Mouse (Mus musculus): ENCODE data around the gene Grid2. TPM values are rescaled to one million over a fixed set of nuclear protein-coding genes. Genes with fewer than 3 reads are reported as not detected.

Gene Grid2
- total RNA-seq, 1 experiment from 2014 or later = not detected

DNA sequence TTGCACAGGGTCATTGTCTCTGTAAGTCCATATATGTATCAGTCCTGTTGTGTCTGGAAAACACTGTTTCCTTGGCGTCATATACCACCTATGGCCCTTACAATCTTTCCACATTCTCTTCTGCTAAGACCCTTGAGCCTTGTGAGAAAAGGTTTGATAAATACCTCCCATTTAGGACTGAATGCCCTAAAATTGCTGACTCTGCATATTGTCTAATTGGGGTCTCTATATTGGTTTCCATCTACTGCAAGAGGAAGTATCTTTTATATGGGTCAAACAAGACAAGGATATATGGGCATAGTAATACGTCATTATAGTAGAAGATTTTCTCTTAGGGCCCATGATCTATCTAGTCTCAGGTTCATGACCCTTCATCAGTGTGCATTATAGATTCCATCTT is 1008.5 kb downstream of the Grid2 start:
- ATAC-seq (ENCODE audit: extremely low read depth, insufficient number of reproducible peaks, low FRiP score, poor library complexity, severe bottlenecking) = no peak

DNA sequence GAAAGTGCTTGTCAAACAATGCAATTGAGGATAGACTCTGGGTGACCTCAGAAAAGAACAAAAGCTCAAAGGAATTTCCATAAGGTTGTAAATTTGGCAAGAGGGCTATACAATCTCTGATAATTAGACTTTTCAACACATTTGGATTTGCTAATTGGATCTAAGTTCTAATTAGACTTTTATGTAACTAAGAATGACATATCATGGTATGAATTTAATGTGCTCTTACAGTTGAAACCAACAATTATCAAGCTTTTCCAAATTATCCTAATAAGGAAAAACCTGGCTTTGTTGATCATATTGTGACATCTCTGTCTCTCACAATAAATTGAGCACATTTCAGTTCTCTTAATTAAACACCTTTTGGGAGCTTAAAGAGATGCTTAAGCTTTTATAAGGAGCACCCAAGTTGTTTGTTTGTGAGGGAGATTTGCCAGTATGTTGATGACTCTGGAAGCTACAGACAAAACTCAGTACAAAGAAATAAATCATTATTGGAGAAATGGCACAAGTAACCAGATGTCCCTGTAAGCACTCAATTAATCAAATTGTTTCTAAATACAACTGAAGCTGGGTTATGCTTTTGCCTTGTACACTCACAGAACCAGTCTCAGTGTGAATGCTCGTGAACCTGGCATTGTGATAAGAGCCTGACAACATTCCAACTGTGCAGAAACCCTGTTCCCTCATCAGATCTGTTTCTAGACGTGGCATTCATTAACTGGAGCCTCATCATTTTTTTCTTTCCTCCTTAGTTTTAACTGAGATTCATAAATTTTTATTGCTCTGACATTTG is 1018.8 kb downstream of the Grid2 start:
- no peak for ATAC-seq (ENCODE audit: extremely low read depth, insufficient number of reproducible peaks, low FRiP score, poor library complexity, severe bottlenecking)

DNA sequence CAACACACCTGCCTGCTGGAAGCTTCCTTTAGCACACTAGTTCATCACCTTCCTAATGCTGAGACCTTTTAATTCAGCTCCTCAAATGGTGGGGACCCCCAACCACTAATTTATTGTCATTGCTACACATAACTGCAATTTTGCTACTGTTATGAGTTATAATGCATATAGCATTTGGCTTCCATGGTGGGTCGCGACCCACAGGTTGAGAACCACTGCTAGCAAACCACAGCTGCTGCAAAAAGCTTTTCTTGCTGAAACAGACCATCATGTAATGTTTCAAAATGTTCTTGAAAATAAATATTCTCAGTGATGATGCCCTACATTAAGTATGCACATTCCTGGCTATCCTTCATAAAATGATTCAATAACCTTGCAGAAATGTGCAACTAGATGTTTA is 1024.3 kb downstream of the Grid2 start:
- ATAC-seq (ENCODE audit: extremely low read depth, insufficient number of reproducible peaks, low FRiP score, poor library complexity, severe bottlenecking) = no peak

DNA sequence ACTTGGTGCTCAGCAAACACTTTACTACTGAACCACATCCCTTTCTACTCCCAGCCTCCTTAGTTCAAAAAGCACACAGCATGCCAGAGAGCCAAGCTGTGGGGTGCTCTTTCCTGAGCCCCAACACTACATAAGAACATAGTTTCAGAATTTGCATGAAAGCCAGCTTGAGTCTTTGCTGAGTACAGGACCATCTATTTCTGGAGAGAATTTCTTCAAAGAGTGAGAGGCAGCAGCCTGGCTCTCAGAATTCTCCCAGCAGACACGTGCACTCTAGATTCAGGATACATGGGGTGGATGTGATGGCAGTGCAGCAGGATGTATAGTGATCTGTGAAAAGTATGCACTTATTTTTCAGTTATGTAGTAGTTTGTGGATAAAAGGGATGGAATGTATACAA is 1038.1 kb downstream of the Grid2 start:
- no peak for ATAC-seq (ENCODE audit: extremely low read depth, insufficient number of reproducible peaks, low FRiP score, poor library complexity, severe bottlenecking)

DNA sequence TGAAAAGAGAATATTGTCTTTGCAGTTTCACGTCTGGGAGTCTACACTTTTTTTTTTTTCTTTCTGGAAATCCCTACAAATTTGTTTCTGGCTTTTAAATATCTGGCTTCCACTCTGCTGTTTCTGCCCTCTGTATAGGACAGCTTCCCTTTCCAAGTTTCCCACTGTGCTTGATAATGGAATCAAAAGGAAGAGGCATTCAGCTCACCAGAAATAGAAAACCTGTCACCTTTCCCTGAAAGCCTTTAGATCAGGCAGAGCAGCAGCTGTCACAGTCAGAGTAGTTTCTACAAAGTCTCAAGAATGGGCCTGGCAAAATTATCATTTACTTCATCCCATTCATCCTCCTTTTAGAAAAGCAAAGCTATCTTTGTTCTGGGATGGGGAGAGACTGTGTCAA is 1042.0 kb downstream of the Grid2 start:
- no peak for ATAC-seq (ENCODE audit: extremely low read depth, insufficient number of reproducible peaks, low FRiP score, poor library complexity, severe bottlenecking)

DNA sequence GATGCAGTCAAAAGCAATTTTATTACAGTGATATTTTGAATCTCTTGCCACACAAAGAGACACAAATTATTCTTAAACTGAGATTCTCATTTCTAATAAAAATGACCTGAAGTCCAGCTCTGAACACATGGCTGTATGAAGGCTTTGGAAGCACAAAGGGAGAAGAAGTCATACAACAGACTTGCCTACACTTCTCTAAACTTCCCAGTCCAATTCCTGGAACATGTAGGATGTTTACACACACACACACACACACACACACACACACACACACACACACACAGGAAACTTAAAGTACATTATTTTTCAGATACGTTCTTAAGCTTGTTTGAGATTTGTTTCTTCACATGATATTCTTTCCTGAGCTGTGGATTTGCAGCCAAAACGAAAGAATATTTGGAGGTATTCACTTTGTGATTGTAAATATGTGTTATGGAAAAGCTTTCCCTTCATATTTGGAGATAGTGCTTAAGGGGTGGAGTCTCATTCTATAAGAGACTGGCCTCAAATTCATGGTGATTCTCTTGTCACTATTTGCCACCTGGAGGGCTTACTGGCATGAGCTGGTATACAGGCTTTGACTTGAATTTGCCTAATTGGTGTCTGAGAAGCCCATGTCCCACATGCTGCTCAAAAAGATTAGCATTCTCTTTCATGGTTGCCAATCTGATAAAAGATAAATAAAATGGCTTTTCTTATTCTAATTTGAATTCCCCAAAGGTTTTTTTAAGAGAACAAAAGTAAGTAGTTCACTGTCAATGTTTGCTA is 1049.2 kb downstream of the Grid2 start:
- no peak for ATAC-seq (ENCODE audit: extremely low read depth, insufficient number of reproducible peaks, low FRiP score, poor library complexity, severe bottlenecking)

DNA sequence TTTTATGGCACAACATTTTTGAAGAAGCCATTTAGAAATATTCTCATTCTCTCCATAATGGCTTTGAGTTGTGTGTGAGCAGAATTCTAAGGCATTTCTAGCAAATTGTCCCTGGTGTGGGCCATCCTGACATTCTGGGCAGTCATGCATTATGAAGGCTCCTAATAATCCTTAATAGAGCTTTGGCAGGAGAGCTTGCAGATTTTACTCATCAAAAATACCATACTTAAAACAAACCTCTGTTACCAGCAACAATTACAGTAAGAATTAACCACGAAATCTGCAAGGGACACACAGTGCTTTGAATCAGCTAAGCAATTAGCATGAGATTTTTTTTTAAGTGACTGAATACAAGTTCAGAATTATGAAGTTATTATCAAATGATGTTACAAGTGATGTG is 1053.0 kb downstream of the Grid2 start:
- ATAC-seq (ENCODE audit: extremely low read depth, insufficient number of reproducible peaks, low FRiP score, poor library complexity, severe bottlenecking) = no peak

DNA sequence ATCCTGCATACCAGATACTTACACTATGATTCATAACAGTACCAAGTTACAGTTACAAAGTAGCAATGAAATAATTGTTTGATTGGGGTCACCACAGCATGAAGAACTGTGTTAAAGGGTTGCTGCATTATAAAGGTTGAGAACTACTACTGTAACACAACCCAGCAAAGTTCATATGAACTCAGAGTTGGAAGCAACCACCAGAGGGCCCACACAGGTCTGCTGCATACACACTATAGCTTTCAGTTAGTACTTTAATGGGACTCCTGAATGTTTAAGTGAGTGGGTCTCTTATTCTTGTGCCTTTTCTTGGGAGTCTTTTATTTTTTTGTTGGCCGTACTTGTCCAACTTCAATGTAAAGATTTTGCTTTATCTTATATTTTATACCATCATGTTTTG is 1057.5 kb downstream of the Grid2 start:
- ATAC-seq (ENCODE audit: extremely low read depth, insufficient number of reproducible peaks, low FRiP score, poor library complexity, severe bottlenecking) = no peak

DNA sequence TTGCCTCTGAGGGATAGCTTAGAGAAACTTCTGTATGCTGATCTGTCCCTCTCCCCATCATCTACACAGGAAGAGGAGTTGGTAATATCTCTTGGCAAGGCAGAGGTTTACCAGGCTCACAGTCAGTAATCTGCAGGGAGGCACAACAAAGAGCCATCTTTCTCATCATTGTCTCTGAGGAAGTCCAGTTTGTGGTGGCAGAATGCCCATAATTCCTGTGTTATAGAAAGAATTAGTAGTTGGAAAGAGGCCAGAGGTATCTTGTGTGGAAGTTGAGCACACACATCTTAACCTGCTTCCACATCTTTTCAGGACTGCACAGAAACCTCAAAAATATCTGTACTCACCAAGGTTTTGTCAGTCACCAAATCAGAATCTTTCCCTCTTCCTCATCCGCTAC is 1071.3 kb downstream of the Grid2 start:
- no peak for ATAC-seq (ENCODE audit: extremely low read depth, insufficient number of reproducible peaks, low FRiP score, poor library complexity, severe bottlenecking)

DNA sequence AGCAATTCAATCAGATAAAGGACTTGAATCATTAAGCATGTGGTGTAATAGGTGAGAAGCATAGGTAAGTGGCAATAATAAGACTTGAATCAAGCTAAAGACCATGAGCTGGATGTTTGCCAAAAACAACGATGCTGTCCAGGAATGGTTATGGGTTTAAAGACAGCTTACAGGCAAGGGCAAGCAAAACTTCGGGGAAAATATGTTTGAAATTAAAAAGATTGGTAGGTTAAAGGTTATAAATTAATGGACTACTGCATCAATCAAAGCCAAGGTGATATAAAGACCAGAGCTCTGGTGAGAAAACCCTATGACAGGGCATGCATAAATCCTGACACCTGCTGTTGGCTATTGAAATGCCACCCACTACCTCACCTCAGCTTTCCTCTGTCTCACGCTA is 1072.2 kb downstream of the Grid2 start:
- ATAC-seq (ENCODE audit: extremely low read depth, insufficient number of reproducible peaks, low FRiP score, poor library complexity, severe bottlenecking) = no peak

DNA sequence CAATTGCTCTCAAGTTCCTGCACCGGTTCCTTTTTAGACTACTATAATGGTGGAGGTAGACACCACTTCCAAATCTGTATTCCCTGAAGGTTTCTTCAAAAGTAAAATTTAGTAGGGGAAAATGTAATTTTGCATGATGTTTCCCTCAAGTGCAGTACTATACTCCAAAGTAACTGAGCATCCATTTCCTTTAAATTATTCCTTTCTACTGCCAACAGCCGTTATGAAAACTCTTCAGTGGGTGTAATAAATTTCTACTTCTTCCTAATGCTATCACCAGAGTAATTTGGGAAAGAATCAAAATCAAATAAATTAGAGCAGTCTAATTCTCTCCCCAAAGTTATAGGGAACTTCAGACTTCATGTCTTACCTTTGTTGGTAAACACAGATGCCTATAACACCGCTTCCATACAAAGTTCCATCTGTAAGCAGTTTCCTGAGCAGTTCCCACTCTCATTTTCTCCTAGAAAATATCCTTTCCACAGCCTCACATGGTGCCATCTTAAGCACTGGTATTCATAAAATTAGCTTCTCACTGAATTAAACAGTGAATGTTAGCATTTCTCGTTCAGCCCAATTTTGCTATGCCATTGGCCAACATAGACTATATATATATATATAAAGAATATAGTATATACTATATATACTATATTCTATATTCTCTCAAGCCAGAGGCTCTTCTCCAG is 1142.9 kb downstream of the Grid2 start:
- no peak for ATAC-seq (ENCODE audit: extremely low read depth, insufficient number of reproducible peaks, low FRiP score, poor library complexity, severe bottlenecking)

DNA sequence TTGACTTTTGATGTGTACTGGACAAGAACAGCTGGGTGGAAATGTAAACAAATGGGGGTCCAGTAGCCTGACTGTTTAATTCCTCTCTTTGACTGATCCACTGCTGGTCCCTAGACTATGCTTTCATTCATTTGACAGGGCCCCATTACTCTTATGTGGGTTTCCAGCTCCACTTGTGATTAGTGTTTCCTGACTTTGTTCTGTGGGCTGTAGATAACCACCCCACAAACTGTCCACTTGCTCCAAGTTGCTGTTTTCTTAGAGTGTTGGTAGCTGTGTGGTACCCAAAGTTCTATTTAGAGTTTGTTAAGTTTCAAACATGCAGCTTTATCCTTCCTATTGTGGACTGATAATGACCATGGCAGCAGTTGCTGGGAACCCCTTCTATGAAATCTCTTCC is 1172.0 kb downstream of the Grid2 start:
- no peak for ATAC-seq (ENCODE audit: extremely low read depth, insufficient number of reproducible peaks, low FRiP score, poor library complexity, severe bottlenecking)

DNA sequence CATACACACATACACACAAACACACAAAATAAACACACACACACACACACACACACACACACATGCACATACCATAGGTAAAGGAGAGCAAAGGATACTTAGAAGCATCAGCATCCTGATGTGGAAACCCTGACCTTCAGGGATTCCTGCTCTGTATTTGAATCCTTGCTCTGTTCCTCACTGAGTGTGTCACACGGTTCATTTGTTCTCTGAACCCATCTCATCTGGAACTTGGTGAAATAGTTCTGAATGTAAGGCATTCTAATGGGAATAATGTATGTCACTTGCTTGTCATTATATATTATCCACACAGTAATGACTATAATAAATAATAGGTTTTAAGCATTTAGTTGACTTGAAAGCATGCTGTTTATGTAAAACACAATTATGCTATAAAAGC is 1173.2 kb downstream of the Grid2 start:
- no peak for ATAC-seq (ENCODE audit: extremely low read depth, insufficient number of reproducible peaks, low FRiP score, poor library complexity, severe bottlenecking)

DNA sequence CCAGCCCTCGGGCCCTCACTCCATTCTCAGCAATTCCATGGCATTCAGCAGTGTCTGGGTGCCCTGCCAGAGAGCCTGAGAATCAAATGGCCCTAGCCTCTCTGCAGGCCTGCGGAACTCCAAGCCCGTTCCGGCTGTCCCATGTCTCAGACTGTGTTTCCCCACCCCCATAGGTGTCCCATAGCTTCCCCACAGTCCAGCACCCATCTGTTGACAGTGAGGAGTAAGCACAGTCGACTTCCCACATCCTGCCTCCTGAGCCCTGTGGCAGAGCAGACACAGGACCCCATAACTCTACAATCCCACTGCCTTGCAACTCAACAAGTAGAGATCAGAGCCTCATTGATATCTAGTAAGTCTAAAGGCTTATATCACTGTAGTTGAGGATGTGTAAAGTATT is 1192.5 kb downstream of the Grid2 start:
- ATAC-seq (ENCODE audit: extremely low read depth, insufficient number of reproducible peaks, low FRiP score, poor library complexity, severe bottlenecking) = no peak

DNA sequence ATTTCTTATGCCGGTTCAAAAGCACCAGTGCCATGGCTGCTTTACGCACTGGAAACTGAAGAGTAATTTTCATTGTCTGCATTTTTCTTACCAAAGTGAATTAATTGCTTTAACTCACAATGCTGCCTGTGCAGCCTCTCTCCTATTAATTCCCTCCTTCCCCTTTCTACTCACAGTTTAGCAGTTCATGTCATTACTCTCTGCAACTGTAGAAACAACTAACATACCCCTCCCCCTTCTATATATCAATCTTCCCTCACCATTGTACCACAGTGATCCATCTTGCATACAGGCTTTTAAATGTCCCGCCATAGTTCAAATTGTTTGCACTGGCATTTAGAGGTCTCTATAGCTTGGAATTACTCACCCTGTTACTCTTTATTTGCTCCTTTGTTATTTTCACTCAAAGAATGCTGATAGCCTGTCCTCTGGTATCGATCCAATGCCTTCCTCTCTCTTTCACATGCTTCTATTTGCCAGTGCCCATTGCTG is 1193.2 kb downstream of the Grid2 start:
- no peak for ATAC-seq (ENCODE audit: extremely low read depth, insufficient number of reproducible peaks, low FRiP score, poor library complexity, severe bottlenecking)

DNA sequence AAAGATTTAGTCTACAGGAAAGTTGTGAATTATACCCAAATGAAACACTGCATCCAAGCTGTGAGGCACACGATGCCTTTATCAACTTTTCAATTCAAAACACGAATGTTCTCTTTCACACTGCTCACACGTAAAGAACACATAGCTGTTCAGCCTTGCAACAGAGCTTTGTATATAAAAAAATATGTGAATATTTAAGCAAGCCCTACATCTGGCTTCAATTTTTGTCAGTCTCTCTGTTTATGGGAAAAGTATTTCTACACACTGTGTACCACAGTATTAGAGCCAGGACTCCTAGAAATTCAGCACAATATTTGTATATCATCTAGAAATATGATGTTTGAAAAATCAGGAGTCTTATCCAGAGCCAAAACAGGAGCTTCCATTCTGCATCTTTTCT is 1195.1 kb downstream of the Grid2 start:
- no peak for ATAC-seq (ENCODE audit: extremely low read depth, insufficient number of reproducible peaks, low FRiP score, poor library complexity, severe bottlenecking)

DNA sequence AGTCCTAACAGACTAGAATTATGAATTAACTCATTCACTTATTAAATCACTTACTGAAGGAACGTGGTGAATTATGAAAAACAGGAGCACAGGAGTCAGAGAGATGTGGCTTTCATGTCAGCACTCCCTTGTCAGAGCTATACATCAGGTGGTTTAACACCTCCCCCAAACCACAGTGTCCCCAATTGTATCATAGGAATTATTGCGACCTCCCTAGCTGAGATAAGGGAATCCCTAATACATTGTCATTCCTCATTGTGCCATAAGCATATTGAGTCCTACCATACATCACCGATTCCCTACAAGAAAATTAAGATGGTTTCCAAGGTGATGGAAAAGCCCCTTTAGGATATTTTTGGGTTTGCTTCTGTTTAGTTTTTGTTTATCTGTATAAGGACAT is 1224.2 kb downstream of the Grid2 start:
- ATAC-seq (ENCODE audit: extremely low read depth, insufficient number of reproducible peaks, low FRiP score, poor library complexity, severe bottlenecking) = no peak

DNA sequence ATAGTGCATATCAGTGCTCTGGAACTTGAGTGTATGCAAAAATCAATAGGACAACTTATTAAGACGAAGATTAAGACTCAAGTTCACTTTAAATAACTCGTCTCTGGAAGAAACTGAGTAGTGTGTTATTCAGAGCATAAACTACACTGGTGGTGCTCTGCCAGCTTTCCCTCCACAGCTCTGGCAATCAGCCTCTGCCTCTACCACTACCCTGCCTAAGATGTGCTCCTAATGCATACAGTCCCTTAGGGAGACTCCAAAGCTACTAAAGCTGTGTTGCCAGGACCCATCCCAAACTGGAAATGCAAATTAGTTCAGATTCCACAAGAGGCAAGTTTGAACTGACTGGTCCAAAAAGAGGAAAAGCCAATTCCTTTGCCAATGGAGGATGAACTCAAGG is 1224.9 kb downstream of the Grid2 start:
- ATAC-seq (ENCODE audit: extremely low read depth, insufficient number of reproducible peaks, low FRiP score, poor library complexity, severe bottlenecking) = no peak

DNA sequence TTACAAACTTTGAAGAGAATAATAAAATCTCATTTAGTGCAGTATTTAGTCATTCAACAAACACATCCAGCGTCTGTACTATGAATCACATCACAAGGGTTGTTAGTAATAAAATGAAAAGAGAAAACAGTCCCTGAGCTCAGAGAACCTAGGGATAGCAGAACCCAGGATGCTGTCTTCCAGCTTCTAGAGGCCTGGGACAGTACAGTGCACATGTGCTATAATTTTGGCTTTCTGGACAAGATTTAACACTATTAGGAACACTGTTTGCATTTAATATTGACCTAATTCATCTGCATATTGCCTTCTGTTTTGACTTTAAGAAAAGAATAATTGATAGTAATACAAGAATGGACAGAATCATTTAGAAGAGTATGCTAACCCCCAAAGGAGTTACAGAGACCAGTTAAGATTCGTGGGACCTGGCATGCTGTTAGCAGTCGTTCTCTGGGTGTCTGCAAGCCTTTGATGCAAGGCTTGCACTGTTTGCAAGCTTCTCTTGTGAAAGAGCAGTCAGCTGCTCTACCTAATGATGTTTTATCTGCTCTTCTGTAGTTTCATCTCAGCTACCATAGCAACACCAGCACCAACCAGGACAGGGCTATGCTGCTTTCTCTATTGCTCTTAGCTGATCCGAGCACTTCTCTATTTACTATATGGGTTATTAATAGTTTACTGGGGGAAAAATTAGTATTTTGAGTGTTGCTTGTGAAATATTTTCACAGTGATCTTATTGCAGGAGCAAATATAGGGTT is 1234.8 kb downstream of the Grid2 start:
- ATAC-seq (ENCODE audit: extremely low read depth, insufficient number of reproducible peaks, low FRiP score, poor library complexity, severe bottlenecking) = no peak
